Mouse (Mus musculus): ENCODE data around the gene Abcd3. TPM values are rescaled to one million over a fixed set of nuclear protein-coding genes. Genes with fewer than 3 reads are reported as not detected.

The Abcd3 gene
- total RNA-seq (2021) = 10 to 100 TPM; 55.7 to 55.8 TPM
- long read RNA-seq, experiment 1, transcript Abcd3-201 (23 exons, 3,489 nt) = major isoform, 28 of 44 reads
- long read RNA-seq, experiment 1, partial matches to known transcripts = 0 of 44 reads
- long read RNA-seq, experiment 1, other reads (novel, unspliced or antisense) = 16 of 44 reads
- long read RNA-seq, experiment 2, transcript Abcd3-201 (23 exons, 3,489 nt) = major isoform, 75 of 95 reads
- long read RNA-seq, experiment 2, partial matches to known transcripts = 1 of 95 reads
- long read RNA-seq, experiment 2, other reads (novel, unspliced or antisense) = 19 of 95 reads

DNA sequence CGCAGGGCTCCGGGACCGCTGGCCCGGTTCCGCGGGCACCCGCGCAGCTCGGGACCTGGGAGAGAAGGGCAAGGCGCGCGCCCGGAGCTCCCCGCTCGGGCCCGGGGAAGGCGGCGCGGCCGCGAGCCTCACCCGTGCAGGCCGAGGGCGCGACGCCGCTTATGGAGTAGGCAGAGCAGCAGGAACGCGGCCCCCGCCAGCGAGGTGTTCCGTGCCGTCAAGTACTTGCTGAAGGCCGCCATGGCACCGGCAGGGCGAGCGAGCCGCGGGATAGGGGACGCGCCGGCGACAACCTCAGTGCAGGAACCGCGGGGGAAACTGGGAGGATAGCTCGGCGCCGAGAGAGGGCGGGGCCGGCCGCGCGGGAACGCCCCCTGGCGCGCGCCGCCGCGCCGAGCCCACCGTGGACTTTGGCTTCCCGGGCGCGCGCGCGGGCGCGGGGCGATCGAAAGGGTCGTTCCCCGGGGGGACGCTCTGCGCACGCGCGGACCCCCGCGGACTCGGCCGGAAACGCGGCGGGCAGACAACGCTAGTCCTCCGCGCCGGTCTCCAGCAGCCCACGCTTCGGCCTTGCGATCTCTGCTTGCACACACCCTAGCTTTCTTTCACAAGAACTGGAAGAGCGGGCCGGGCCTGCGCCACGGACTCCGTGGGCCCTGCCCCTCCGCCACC lies at the start of gene Abcd3:
Abcd3 (minus strand) TSS at position 426 of the 672 bp plus-strand sequence.
- peak; percentile 36 for TF ChIP-seq CTCF (conservative IDR thresholded peaks at IDR 0.05)
- peak within 1 kb of the TSS; percentile 90 for H3K4me3 ChIP-seq
- H3K27ac ChIP-seq = peak within 1 kb of the TSS; percentile 98
- DNase-seq (ENCODE audit: low spot score in 2 of 2) = peak; percentile 74 to 79

DNA sequence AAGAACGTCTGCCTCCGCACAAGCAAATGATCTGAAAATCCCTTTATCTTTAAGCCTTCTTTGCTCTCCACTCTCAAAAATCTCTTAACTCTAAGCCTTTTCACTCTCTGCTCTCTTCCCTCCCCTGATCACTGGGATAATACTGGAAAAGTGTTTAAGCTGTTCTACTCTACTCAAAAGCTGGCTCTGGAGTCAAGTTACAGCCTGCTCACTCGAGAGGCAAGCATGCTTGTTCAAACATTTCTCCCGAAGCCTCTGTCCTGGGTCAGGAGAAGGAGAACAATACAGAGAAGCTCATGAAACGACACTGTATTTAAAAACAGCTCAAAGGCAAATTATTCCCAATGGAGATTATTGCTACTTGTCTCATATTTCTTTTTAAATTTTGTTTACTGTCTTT lies 44.0 kb upstream of the Abcd3 start:
- no peak for TF ChIP-seq CTCF (conservative IDR thresholded peaks at IDR 0.05)
- DNase-seq (ENCODE audit: low spot score in 2 of 2) = no peak
- Histone ChIP-seq H3K27ac (no peak overlapping the region), H3K4me3 (no peak overlapping the region)

DNA sequence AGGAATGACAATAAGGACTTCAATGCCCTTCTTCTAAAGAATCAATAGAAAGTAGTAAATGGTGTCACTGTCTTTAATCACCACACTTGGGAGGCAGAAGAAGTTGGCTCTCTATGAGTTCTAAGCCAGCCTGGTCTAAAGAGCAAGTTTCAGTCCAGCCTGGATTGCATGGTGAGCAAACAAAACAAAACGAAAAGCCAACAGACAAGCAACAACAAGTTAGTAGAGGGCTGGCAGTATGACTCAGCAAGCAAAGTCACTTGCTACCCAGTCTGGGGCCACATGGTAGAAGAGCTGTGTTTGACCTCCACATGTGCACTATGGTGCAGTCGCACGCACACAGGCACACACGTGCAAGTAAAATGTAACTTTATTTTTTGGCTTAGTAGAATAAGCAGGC lies 41.0 kb upstream of the Abcd3 start:
- no peak overlapping the region for H3K27ac ChIP-seq
- no peak for TF ChIP-seq CTCF (conservative IDR thresholded peaks at IDR 0.05)
- no peak for DNase-seq (ENCODE audit: low spot score in 2 of 2)
- H3K4me3 ChIP-seq = no peak overlapping the region

DNA sequence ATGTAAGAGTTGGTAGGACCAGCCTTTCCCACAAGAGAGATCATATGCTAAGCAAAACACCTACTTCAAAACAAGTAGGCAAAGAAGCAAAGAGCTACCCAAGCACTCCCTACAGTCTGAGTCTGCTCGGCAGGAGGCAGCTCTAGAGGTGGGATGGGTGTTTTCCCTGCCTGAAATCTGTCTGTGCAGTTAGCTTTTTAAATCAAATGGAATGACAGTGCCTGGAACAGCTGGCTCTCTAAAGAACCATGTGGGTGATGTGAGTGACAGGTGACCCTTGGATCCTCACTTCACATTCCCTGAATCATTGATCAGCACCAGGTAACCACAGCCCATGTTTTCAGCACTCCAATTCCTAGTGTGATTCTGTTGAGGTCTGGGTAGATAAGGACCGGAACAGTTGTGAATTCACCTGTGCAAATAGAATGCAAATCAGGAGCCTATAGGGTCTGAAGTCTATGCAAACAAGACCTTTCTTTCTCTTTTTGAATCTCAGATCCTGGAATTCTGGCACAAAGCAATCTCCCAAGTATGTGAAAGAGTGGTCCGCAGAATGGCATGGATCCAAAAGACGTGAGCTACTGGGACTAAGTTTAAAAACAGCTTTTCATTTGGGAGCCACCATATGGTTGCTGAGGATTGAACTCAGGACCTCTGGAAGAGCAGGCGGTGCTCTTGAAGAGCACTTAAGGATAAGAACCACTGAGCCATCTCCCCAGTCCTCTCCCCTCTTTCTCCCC lies 38.8 kb upstream of the Abcd3 start:
- Histone ChIP-seq H3K4me3 (no peak overlapping the region), H3K27ac (no peak overlapping the region)
- TF ChIP-seq CTCF (conservative IDR thresholded peaks at IDR 0.05) = no peak
- DNase-seq (ENCODE audit: low spot score in 2 of 2) = peak in 1 of 2 experiments; percentile 5

DNA sequence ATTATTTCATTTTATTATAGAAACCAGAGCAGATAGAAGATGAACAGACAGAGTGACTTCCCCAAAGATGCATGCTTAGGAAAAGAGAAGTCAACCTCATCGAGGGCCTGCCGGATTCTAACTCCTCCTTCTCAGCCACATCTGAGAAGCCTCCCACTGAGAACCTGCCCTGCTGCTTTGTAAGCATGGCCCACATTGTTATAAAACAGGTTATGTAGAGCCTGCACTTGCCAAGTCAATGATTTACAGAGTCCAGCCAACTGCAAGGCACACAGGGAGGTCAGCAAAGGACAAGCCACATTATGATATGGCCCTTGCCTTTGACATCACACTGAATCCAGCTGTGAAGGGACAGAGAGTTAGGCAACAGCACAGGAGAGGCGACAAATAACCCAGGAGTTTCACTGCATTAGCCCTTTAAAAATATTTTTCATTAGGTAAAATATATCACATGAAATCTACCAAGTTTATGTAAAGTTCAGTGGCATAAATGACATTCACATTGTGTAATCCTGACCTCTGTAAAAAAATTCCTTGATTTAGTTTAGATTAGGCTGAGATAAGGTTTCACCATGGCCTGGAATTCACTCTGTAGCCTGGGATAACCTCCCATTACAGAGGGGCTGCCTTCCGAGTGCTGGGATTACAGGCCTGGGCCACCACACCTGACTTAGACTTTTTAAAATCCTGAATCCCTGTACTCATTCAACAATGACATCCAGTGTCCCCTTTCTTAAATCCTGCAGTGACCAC lies 37.1 kb upstream of the Abcd3 start:
- no peak for TF ChIP-seq CTCF (conservative IDR thresholded peaks at IDR 0.05)
- no peak overlapping the region for H3K27ac ChIP-seq
- no peak for DNase-seq (ENCODE audit: low spot score in 2 of 2)
- no peak overlapping the region for H3K4me3 ChIP-seq

DNA sequence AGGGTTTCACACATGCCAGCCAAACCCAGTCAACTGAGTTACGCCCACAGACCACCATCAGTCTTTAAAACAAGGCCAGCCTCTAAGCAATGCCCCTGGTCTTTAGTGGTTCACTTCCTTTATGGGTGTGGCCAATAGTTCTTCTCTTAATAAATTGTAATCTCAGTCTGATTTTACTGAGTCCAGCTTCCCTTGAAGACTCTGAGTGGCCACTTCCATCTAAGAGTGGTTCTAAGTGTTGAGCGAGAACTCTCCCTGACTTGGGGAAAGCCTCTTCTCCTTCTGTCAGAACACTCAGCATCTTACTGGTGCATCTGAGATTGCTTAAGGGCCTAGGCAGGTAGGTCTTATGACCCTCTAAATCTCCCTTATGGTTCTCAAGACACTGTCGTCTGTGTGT lies 35.9 kb upstream of the Abcd3 start:
- Histone ChIP-seq H3K4me3 (no peak overlapping the region), H3K27ac (no peak overlapping the region)
- no peak for DNase-seq (ENCODE audit: low spot score in 2 of 2)
- no peak for TF ChIP-seq CTCF (conservative IDR thresholded peaks at IDR 0.05)

DNA sequence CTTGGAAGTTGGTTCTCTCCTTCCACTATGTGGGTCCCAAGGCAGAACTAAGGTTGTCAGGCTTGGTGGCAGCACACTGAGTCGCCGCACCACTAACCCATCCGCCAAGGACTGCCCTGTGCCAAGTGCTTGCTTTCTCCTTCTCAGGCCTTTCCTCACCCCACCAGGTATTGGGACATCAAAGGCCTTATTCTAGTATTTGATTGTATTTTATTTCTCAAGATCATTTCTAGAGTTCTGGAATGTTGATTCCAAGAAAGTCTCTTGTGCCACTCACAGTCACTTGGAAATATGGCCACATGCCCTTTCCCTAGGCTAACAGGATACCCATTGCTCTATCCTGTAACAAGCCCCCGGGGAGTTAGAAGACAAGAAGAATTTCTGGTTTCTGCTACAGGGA lies 35.3 kb upstream of the Abcd3 start:
- TF ChIP-seq CTCF (conservative IDR thresholded peaks at IDR 0.05) = no peak
- Histone ChIP-seq H3K4me3 (no peak overlapping the region), H3K27ac (no peak overlapping the region)
- DNase-seq (ENCODE audit: low spot score in 2 of 2) = no peak

DNA sequence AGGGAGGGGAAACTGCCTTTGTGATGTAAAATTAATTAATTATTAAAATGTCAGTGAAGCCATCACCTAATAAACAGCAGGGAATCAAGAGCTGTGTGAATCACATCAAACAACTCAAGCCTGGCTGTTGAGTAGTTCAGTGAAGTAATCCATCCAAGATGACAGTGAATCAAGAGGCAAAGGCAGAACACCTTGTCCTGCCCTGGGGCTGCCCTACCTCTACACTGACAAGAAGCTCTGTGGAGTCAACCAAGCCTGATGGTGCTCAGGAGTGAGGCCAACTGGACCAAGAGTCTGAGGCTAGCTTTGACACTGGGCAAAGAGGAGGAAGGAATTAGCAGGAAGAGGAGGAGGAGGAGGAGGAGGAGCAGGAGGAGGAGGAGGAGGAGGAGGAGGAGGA lies 32.2 kb upstream of the Abcd3 start:
- Histone ChIP-seq H3K27ac (no peak overlapping the region), H3K4me3 (no peak overlapping the region)
- no peak for DNase-seq (ENCODE audit: low spot score in 2 of 2)
- TF ChIP-seq CTCF (conservative IDR thresholded peaks at IDR 0.05) = no peak

DNA sequence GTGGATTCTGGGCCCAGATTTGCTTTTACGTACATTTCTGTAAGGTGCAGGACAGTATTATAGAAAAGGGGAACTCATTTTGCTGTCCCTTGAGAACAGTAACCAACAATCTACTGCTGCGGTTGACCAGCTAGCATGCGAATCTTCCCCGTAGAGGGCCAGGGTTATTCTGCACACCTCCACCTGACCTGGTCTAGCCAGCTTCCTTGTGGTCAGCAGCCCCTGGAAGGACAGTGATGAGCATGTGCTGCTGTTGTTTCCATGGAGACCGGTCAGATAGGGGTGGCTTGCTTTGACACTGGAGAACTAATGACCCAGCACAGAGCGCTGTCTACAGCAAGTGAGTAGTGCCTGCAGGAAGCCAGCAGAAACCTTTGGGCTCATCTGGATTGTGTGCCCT lies 29.6 kb upstream of the Abcd3 start:
- H3K27ac ChIP-seq = no peak overlapping the region

DNA sequence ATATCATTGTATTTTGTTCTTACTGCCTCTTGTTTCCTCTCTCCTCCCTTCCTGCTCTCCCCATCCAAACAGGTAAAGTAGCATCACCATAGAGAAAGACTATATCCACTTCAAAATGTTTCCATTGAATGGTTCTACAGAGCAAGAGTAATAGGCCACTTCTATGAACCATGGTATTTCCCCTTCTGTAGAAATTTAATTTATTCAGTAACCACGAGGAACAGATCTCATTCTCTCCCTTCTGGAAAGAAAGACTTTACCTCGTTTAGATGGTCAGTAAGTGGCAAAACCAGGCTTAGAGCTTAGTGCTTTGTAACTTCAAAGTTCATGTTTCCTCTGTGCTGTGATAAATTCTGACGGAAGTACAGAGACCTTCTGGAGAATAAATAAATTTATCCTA lies 28.9 kb upstream of the Abcd3 start:
- no peak overlapping the region for H3K27ac ChIP-seq
- no peak for TF ChIP-seq CTCF (conservative IDR thresholded peaks at IDR 0.05)

More for the DNA sequence above, 29.6 kb upstream of the Abcd3 start:
- no peak for DNase-seq (ENCODE audit: low spot score in 2 of 2)
- TF ChIP-seq CTCF (conservative IDR thresholded peaks at IDR 0.05) = no peak
- no peak overlapping the region for H3K4me3 ChIP-seq

DNA sequence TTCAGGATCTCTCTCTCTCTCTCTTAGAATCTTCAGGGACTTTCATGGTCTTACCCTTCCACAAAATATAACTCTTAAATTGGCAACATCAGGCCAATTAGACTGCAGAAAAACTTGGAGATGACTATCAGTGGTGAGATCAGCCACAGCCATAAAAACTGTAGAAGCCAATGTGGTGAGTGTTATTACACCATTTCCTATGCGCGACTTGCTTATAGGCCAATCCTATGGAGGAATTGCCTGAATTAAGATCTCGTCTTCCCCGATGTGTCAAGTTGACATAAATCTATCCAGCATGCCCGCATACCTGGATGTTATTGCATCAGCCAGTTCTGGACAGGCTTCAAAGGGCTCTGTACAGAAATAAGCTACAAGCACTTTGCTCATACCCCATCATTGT lies 28.2 kb upstream of the Abcd3 start:
- DNase-seq (ENCODE audit: low spot score in 2 of 2) = no peak
- TF ChIP-seq CTCF (conservative IDR thresholded peaks at IDR 0.05) = no peak
- no peak overlapping the region for H3K27ac ChIP-seq
- no peak overlapping the region for H3K4me3 ChIP-seq

More for the DNA sequence above, 28.9 kb upstream of the Abcd3 start:
- DNase-seq (ENCODE audit: low spot score in 2 of 2) = no peak
- no peak overlapping the region for H3K4me3 ChIP-seq

DNA sequence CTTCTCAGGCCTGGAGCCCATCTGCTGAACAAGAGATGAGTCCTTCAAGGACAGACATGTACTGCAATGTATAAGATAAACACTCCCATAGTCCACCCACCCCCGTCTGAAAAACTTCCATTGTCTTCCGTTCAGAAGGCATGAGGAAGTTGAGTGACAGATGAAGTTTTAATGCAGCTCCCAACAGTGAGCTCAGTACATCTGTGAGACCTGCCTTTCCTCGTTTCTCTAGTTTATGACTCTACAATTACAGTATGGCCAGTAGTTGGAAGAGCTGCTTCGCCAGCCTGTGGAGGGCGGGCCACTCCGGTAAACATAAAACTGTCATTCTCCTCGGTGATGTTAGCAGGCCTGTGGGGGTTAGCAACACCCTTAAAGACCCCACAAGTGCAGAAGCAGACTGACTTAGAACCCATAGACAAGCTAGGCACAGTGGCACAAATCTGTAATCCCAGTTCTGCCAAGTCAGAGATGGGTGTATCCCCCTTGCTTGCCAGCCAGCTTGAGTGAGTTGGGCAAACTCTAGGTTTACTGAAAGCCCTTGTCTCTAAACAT lies 27.3 kb upstream of the Abcd3 start:
- DNase-seq (ENCODE audit: low spot score in 2 of 2) = no peak
- no peak for TF ChIP-seq CTCF (conservative IDR thresholded peaks at IDR 0.05)
- Histone ChIP-seq H3K27ac (no peak overlapping the region), H3K4me3 (no peak overlapping the region)
